Mouse (Mus musculus) lung, embryonic 14.5 days (tissue): ENCODE data around the gene 3110009E18Rik. TPM values are rescaled to one million over a fixed set of nuclear protein-coding genes. Genes with fewer than 3 reads are reported as not detected.

Source experiments
- ATAC-seq: fragments of 200-750 bp; cut with Nextera tagmentation; 2 replicates; pipeline ENCODE4 v1.8.0; 2017; ENCODE audit warnings: mild to moderate bottlenecking, moderate TSS enrichment, moderate library complexity; ENCODE audit not compliant: insufficient read depth
- DNase-seq: peaks from one replicate; pipeline ENCODE4 v3.0.0-alpha.2; 2015
- H3K27ac ChIP-seq: fragments of 300-500 bp; sonication (generic); 2 replicates; pipeline ENCODE4 v1.5.1; 2014; ENCODE audit warnings: low read depth, mild to moderate bottlenecking, moderate library complexity
- H3K27me3 ChIP-seq: fragments of 300-500 bp; sonication (generic); 2 replicates; pipeline ENCODE4 v1.6.1; 2014; ENCODE audit warnings: low read length, control low read depth; ENCODE audit not compliant: insufficient read depth
- H3K36me3 ChIP-seq: fragments of 300-500 bp; sonication (generic); 2 replicates; pipeline ENCODE4 v1.6.1; 2014; ENCODE audit warnings: control low read depth; ENCODE audit not compliant: insufficient read depth
- H3K4me1 ChIP-seq: fragments of 300-500 bp; sonication (generic); 2 replicates; pipeline ENCODE4 v1.6.1; 2014; ENCODE audit warnings: antibody characterized with exemption, control low read depth; ENCODE audit not compliant: insufficient read depth
- H3K4me2 ChIP-seq: fragments of 300-500 bp; sonication (generic); 2 replicates; pipeline ENCODE4 v1.6.1; 2014; ENCODE audit warnings: mild to moderate bottlenecking
- H3K4me3 ChIP-seq: fragments of 300-500 bp; sonication (generic); 2 replicates; pipeline ENCODE4 v1.5.1; 2014; ENCODE audit warnings: low read depth, low read length
- H3K9ac ChIP-seq: fragments of 300-500 bp; sonication (generic); 2 replicates; pipeline ENCODE4 v1.6.1; 2014
- H3K9me3 ChIP-seq: fragments of 300-500 bp; sonication (generic); 2 replicates; pipeline ENCODE4 v1.6.1; 2016; ENCODE audit warnings: low read depth, low read length, control low read depth
- CTCF ChIP-seq: IDR thresholded peaks from 2 replicates; pipeline ENCODE4 v1.5.1; 2016; ENCODE audit warnings: antibody characterized with exemption, low read depth
- WGBS: fragments of 180-500 bp; shearing (Covaris S2); extraction: QIAGEN DNeasy Blood & Tissue Kit; methylation state at CpG from one replicate; pipeline ENCODE4 v1.1.7; 2014; 5-methylcytosine and 5-hydroxymethylcytosine counted together
- polyA plus RNA-seq: library from polyadenylated mRNA; unstranded; fragments of >200 nt; fragmentation: Nextera tagmentation; extraction: Ambion mirVana; gene quantifications from 2 replicates; pipeline ENCODE4 v1.2.1, GENCODE M21; 2014

The 3110009E18Rik gene
- polyA plus RNA-seq, 1 experiment from 2014 or later, result 17.2 TPM

GRCm38 (mm10) chr1:120105556-120105959 lies 15.4 kb upstream of the 3110009E18Rik start:
- Histone ChIP-seq H3K9ac (no peak overlapping the region), H3K27me3 (no peaks in the 10 kb centered on the region), H3K27ac (no peak overlapping the region), H3K9me3 (no peaks in the 10 kb centered on the region), H3K36me3 (no peaks in the 10 kb centered on the region), H3K4me2 (no peak overlapping the region), H3K4me1 (no peaks in the 10 kb centered on the region), H3K4me3 (no peak overlapping the region)
- ATAC-seq (peak; percentile 80), DNase-seq (peak; percentile 85)
- 34% methylated on average over 5 of the region's 5 CpGs for WGBS
- no peak; the same call in 1 of the 2 replicates for TF ChIP-seq CTCF

DNA sequence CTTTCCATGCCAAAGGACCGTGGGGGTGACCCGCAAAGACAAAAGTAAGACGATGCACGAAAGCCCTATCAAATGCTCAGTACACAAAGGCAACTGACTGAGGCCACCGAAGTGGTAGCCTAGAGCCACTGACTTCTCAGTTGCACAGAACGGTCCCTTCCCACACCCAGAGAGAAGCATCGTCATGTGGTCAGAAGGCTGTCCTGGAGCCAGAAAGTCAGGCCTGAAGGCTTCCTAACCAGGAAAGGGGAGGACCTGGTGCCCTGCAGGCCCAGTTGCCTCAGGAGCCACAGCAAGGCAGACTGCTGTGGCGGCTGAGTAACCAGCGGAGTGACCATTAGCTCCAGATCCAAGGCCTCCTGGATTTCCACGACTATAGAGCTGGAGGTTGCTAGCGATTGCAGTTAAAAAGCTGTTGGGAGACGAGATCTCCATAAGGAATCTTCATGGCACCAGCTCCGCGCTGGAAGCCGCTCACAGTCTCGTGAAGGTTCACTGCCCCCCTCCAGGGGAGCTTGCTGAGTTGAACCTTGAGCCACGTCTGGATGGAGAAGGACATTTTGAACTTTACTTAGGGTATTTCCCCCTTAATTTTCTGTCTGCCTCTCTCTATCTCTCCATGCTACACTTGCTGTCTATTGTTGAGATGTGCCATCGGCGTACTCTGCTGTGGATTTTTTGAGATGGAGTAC lies 11.1 kb upstream of the 3110009E18Rik start:
- 86% methylated on average over 19 of the region's 19 CpGs for WGBS
- Histone ChIP-seq H3K27me3 (no peaks in the 10 kb centered on the region), H3K27ac (no peak overlapping the region), H3K36me3 (peaks cover 28% of the 10 kb centered on the region), H3K4me1 (no peaks in the 10 kb centered on the region), H3K9ac (no peak overlapping the region), H3K4me3 (no peak overlapping the region), H3K4me2 (no peak overlapping the region), H3K9me3 (no peaks in the 10 kb centered on the region)
- DNase-seq (no peak), ATAC-seq (no peak)
- no peak for TF ChIP-seq CTCF

GRCm38 (mm10) chr1:120111766-120112165 lies 9.2 kb upstream of the 3110009E18Rik start:
- no peak overlapping the region for H3K4me2 ChIP-seq
- no peak overlapping the region for H3K4me3 ChIP-seq
- no peak for TF ChIP-seq CTCF
- no peak overlapping the region for H3K27ac ChIP-seq
- no peaks in the 10 kb centered on the region for H3K9me3 ChIP-seq
- WGBS, result 85% methylated on average over 8 of the region's 8 CpGs
- H3K36me3 ChIP-seq, result peaks cover 43% of the 10 kb centered on the region
- no peaks in the 10 kb centered on the region for H3K27me3 ChIP-seq
- H3K4me1 ChIP-seq, result no peaks in the 10 kb centered on the region
- ATAC-seq, result no peak
- H3K9ac ChIP-seq, result no peak overlapping the region
- no peak for DNase-seq

GRCm38 (mm10) chr1:120112251-120113187 lies 8.5 kb upstream of the 3110009E18Rik start:
- Histone ChIP-seq H3K4me2 (no peak overlapping the region), H3K27me3 (no peaks in the 10 kb centered on the region), H3K4me1 (no peaks in the 10 kb centered on the region), H3K27ac (no peak overlapping the region), H3K9ac (no peak overlapping the region), H3K9me3 (no peaks in the 10 kb centered on the region), H3K4me3 (no peak overlapping the region), H3K36me3 (peaks cover 47% of the 10 kb centered on the region)
- WGBS, result 83% methylated on average over 12 of the region's 12 CpGs
- DNase-seq, result no peak
- no peak for ATAC-seq
- no peak for TF ChIP-seq CTCF

GRCm38 (mm10) chr1:120115671-120116081 lies 5.3 kb upstream of the 3110009E18Rik start:
- DNase-seq (no peak), ATAC-seq (no peak)
- H3K36me3 ChIP-seq, result peaks cover 62% of the 10 kb centered on the region
- no peaks in the 10 kb centered on the region for H3K27me3 ChIP-seq
- H3K9ac ChIP-seq, result no peak overlapping the region
- WGBS, result 81% methylated on average over 9 of the region's 9 CpGs
- no peak overlapping the region for H3K27ac ChIP-seq
- no peak overlapping the region for H3K4me3 ChIP-seq
- H3K4me2 ChIP-seq, result no peak overlapping the region
- no peaks in the 10 kb centered on the region for H3K9me3 ChIP-seq
- peaks cover 5% of the 10 kb centered on the region; the same call in 1 of the 2 replicates for H3K4me1 ChIP-seq
- TF ChIP-seq CTCF, result no peak

- 85% methylated on average over 11 of the region's 11 CpGs for WGBS
- Histone ChIP-seq H3K27me3 (no peaks in the 10 kb centered on the region), H3K9ac (no peak overlapping the region), H3K4me3 (no peak overlapping the region), H3K4me1 (peaks cover 5% of the 10 kb centered on the region; the same call in 1 of the 2 replicates), H3K36me3 (peaks cover 62% of the 10 kb centered on the region), H3K4me2 (no peak overlapping the region), H3K9me3 (no peaks in the 10 kb centered on the region), H3K27ac (no peak overlapping the region)
- ATAC-seq (no peak), DNase-seq (no peak)
- no peak for TF ChIP-seq CTCF
These were observed 4.9 kb upstream of the 3110009E18Rik start for GRCm38 (mm10) chr1:120116106-120116505.

GRCm38 (mm10) chr1:120118854-120119253 lies 2.1 kb upstream of the 3110009E18Rik start:
- Histone ChIP-seq H3K36me3 (peaks cover 43% of the 10 kb centered on the region), H3K4me1 (peaks cover 5% of the 10 kb centered on the region; the same call in 1 of the 2 replicates), H3K9ac (no peak overlapping the region; the same call in 1 of the 2 replicates), H3K9me3 (no peaks in the 10 kb centered on the region), H3K4me2 (0 out of 2 replicates have a peak overlapping the region, but pooled peaks have one; percentile 62), H3K27me3 (no peaks in the 10 kb centered on the region), H3K27ac (no peak overlapping the region), H3K4me3 (no peak overlapping the region)
- 84% methylated on average over 2 of the region's 2 CpGs for WGBS
- ATAC-seq (no peak), DNase-seq (no peak)
- TF ChIP-seq CTCF, result no peak
